Mouse (Mus musculus): Measurements from ENCODE around the gene Myo5c. TPM values are rescaled to one million over a fixed set of nuclear protein-coding genes. Genes with fewer than 3 reads are reported as not detected.
A peak's percentile ranks its signal among the peaks of the same experiment; 100 is the strongest.

Gene Myo5c
- polyA plus RNA-seq, 2 experiments = 0.41 to 0.52 TPM

GRCm38 (mm10) chr9:75306126-75306898 lies 74.5 kb downstream of the Myo5c start, which contains the start of gene Gnb5:
Gene Gnb5, plus strand, starts transcription at chr9:75306288.
- ATAC-seq (ENCODE audit: insufficient read depth) (no peak), DNase-seq (ENCODE audit: low read depth in 3 of 3, low spot score in 3 of 3) (no peak)
- no peaks in the 10 kb centered on the region for H3K27me3 ChIP-seq (ENCODE audit: control insufficient read depth, insufficient read depth, low read length)
- no peak within 1 kb of the TSS for H3K27ac ChIP-seq
- H3K9me3 ChIP-seq (ENCODE audit: control insufficient read depth, low read length) = no peaks in the 10 kb centered on the region
- 68% methylated on average over 11 of the region's 11 CpGs for WGBS (ENCODE audit: insufficient replicate concordance)
- no peaks in the 10 kb centered on the region for H3K4me1 ChIP-seq (replicated peaks; ENCODE audit: control insufficient read depth in 2 of 2, insufficient read depth in 2 of 2, low read length in 1 of 2)
- H3K9ac ChIP-seq (replicated peaks) = no peak within 1 kb of the TSS
- no peak within 1 kb of the TSS for H3K4me3 ChIP-seq (ENCODE audit: insufficient read depth in 1 of 2, low read depth in 2 of 2, low read length in 2 of 2)
- H3K4me2 ChIP-seq (ENCODE audit: low read depth) = no peak within 1 kb of the TSS
- TF ChIP-seq CTCF (IDR thresholded peaks at IDR 0.05; ENCODE audit: low read depth) (no peak), EP300 (IDR thresholded peaks at IDR 0.05; ENCODE audit: low read depth) (no peak)
- H3K36me3 ChIP-seq (replicated peaks; ENCODE audit: control insufficient read depth, insufficient read depth, low read depth) = no peaks in the 10 kb centered on the region

GRCm38 (mm10) chr9:75307015-75307414 lies 75.2 kb downstream of the Myo5c start:
- 58% methylated on average over 5 of the region's 5 CpGs for WGBS (ENCODE audit: insufficient replicate concordance)
- Histone ChIP-seq H3K27ac (no peak overlapping the region), H3K9me3 (ENCODE audit: control insufficient read depth, low read length) (no peaks in the 10 kb centered on the region), H3K4me1 (replicated peaks; ENCODE audit: control insufficient read depth in 2 of 2, insufficient read depth in 2 of 2, low read length in 1 of 2) (no peaks in the 10 kb centered on the region), H3K27me3 (ENCODE audit: control insufficient read depth, insufficient read depth, low read length) (no peaks in the 10 kb centered on the region), H3K9ac (replicated peaks) (no peak overlapping the region), H3K4me3 (ENCODE audit: insufficient read depth in 1 of 2, low read depth in 2 of 2, low read length in 2 of 2) (no peak overlapping the region), H3K4me2 (ENCODE audit: low read depth) (no peak overlapping the region), H3K36me3 (replicated peaks; ENCODE audit: control insufficient read depth, insufficient read depth, low read depth) (no peaks in the 10 kb centered on the region)
- DNase-seq (ENCODE audit: low read depth in 3 of 3, low spot score in 3 of 3) (no peak), ATAC-seq (ENCODE audit: insufficient read depth) (no peak)
- TF ChIP-seq EP300 (IDR thresholded peaks at IDR 0.05; ENCODE audit: low read depth) = no peak

GRCm38 (mm10) chr9:75308621-75309020 lies 76.8 kb downstream of the Myo5c start:
- Histone ChIP-seq H3K9ac (replicated peaks) (no peak overlapping the region), H3K9me3 (ENCODE audit: control insufficient read depth, low read length) (no peaks in the 10 kb centered on the region), H3K36me3 (replicated peaks; ENCODE audit: control insufficient read depth, insufficient read depth, low read depth) (no peaks in the 10 kb centered on the region), H3K27ac (no peak overlapping the region), H3K4me3 (ENCODE audit: insufficient read depth in 1 of 2, low read depth in 2 of 2, low read length in 2 of 2) (no peak overlapping the region), H3K27me3 (ENCODE audit: control insufficient read depth, insufficient read depth, low read length) (no peaks in the 10 kb centered on the region), H3K4me2 (ENCODE audit: low read depth) (no peak overlapping the region), H3K4me1 (replicated peaks; ENCODE audit: control insufficient read depth in 2 of 2, insufficient read depth in 2 of 2, low read length in 1 of 2) (no peaks in the 10 kb centered on the region)
- WGBS (ENCODE audit: insufficient replicate concordance) = 37% methylated on average over 5 of the region's 5 CpGs
- TF ChIP-seq EP300 (IDR thresholded peaks at IDR 0.05; ENCODE audit: low read depth) = no peak
- TF ChIP-seq CTCF (IDR thresholded peaks at IDR 0.05; ENCODE audit: low read depth) = no peak
- DNase-seq (ENCODE audit: low read depth in 3 of 3, low spot score in 3 of 3) (no peak), ATAC-seq (ENCODE audit: insufficient read depth) (no peak)

- Histone ChIP-seq H3K27ac (no peak overlapping the region), H3K9ac (replicated peaks) (no peak overlapping the region), H3K36me3 (replicated peaks; ENCODE audit: control insufficient read depth, insufficient read depth, low read depth) (no peaks in the 10 kb centered on the region), H3K4me3 (ENCODE audit: insufficient read depth in 1 of 2, low read depth in 2 of 2, low read length in 2 of 2) (no peak overlapping the region), H3K4me1 (replicated peaks; ENCODE audit: control insufficient read depth in 2 of 2, insufficient read depth in 2 of 2, low read length in 1 of 2) (no peaks in the 10 kb centered on the region), H3K4me2 (ENCODE audit: low read depth) (no peak overlapping the region), H3K27me3 (ENCODE audit: control insufficient read depth, insufficient read depth, low read length) (no peaks in the 10 kb centered on the region), H3K9me3 (ENCODE audit: control insufficient read depth, low read length) (no peaks in the 10 kb centered on the region)
- WGBS (ENCODE audit: insufficient replicate concordance) = 15% methylated on average over 4 of the region's 4 CpGs
- DNase-seq (ENCODE audit: low read depth in 3 of 3, low spot score in 3 of 3) (peak in 1 of 3 experiments; percentile 26), ATAC-seq (ENCODE audit: insufficient read depth) (no peak)
- no peak for TF ChIP-seq EP300 (IDR thresholded peaks at IDR 0.05; ENCODE audit: low read depth)
- peak; percentile 85 for TF ChIP-seq CTCF (IDR thresholded peaks at IDR 0.05; ENCODE audit: low read depth)
These were observed 80.2 kb downstream of the Myo5c start for GRCm38 (mm10) chr9:75312008-75312407.

GRCm38 (mm10) chr9:75313138-75313831 lies 81.5 kb downstream of the Myo5c start:
- Histone ChIP-seq H3K9me3 (ENCODE audit: control insufficient read depth, low read length) (no peaks in the 10 kb centered on the region), H3K27ac (no peak overlapping the region), H3K4me1 (replicated peaks; ENCODE audit: control insufficient read depth in 2 of 2, insufficient read depth in 2 of 2, low read length in 1 of 2) (no peaks in the 10 kb centered on the region), H3K36me3 (replicated peaks; ENCODE audit: control insufficient read depth, insufficient read depth, low read depth) (no peaks in the 10 kb centered on the region), H3K27me3 (ENCODE audit: control insufficient read depth, insufficient read depth, low read length) (no peaks in the 10 kb centered on the region), H3K4me2 (ENCODE audit: low read depth) (peak overlapping the region; percentile 81), H3K4me3 (ENCODE audit: insufficient read depth in 1 of 2, low read depth in 2 of 2, low read length in 2 of 2) (no peak overlapping the region; a peak in 1 of 4 replicates), H3K9ac (replicated peaks) (no peak overlapping the region)
- DNase-seq (ENCODE audit: low read depth in 3 of 3, low spot score in 3 of 3) = no peak
- ATAC-seq (ENCODE audit: insufficient read depth) = no peak
- WGBS (ENCODE audit: insufficient replicate concordance) = 42% methylated on average over 11 of the region's 11 CpGs
- TF ChIP-seq CTCF (IDR thresholded peaks at IDR 0.05; ENCODE audit: low read depth) (no peak), EP300 (IDR thresholded peaks at IDR 0.05; ENCODE audit: low read depth) (no peak)
